Mouse (Mus musculus): ENCODE results near the gene Acot12.

DNA sequence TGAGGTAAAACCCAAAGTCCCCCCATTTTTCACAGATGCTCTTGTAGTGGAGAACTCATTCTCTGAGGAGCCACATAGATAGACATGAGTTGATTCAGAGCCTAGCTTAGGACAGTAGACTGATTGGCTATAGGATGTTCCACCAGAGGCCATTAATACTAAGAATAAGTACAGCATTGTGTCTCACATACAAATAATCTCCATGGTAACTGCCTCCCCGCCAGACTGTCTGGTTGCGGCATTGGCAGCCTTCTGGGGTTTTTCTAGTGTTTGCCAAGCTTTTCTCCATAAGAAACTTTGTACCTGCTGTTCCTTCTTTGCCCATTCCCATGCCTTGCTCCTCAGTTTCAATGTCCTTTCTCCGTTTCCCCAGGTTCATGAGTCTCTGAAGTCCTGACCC, 1.9 kb downstream of the Acot12 start:
- TF ChIP-seq POLR2A (IDR thresholded peaks at IDR 0.05; ENCODE audit: low read depth, low read length) (no peak), CTCF (IDR thresholded peaks at IDR 0.05; ENCODE audit: extremely low read depth, insufficient read length, insufficient replicate concordance, low read depth, low read length) (no peak)

All from small intestine, adult 2 months (tissue).